Mouse (Mus musculus) embryonic facial prominence, embryonic 12.5 days (tissue): ENCODE data around the gene Atp6v1g2. TPM values are rescaled to one million over a fixed set of nuclear protein-coding genes. Genes with fewer than 3 reads are reported as not detected.

Experiments
- ATAC-seq: fragments of 200-750 bp; cut with Nextera tagmentation; 2 replicates; pipeline ENCODE4 v1.8.0; 2017; ENCODE audit not compliant: insufficient number of reproducible peaks, insufficient read depth, low FRiP score, low TSS enrichment
- H3K27ac ChIP-seq: fragments of 300-500 bp; sonication (generic); 2 replicates; pipeline ENCODE4 v1.5.1; 2016; ENCODE audit warnings: mild to moderate bottlenecking
- H3K27me3 ChIP-seq: fragments of 300-500 bp; sonication (generic); 2 replicates; pipeline ENCODE4 v1.6.1; 2016; ENCODE audit warnings: mild to moderate bottlenecking, moderate library complexity
- H3K36me3 ChIP-seq: fragments of 300-500 bp; sonication (generic); 2 replicates; pipeline ENCODE4 v1.6.1; 2016; ENCODE audit warnings: mild to moderate bottlenecking
- H3K4me1 ChIP-seq: fragments of 300-500 bp; sonication (generic); 2 replicates; pipeline ENCODE4 v1.6.1; 2016
- H3K4me2 ChIP-seq: fragments of 300-500 bp; sonication (generic); replicated peaks from 2 replicates; pipeline ENCODE4 v1.6.1; 2016; ENCODE audit warnings: mild to moderate bottlenecking, moderate library complexity
- H3K4me3 ChIP-seq: fragments of 300-500 bp; sonication (generic); 2 replicates; pipeline ENCODE4 v1.5.1; 2016; ENCODE audit warnings: mild to moderate bottlenecking
- H3K9ac ChIP-seq: fragments of 300-500 bp; sonication (generic); 2 replicates; pipeline ENCODE4 v1.6.1; 2016; ENCODE audit warnings: mild to moderate bottlenecking, moderate library complexity
- H3K9me3 ChIP-seq: fragments of 300-500 bp; sonication (generic); 2 replicates; pipeline ENCODE4 v1.6.1; 2016; ENCODE audit warnings: mild to moderate bottlenecking, moderate library complexity
- WGBS: fragments of 180-500 bp; shearing (Covaris S2); methylation state at CpG from one replicate; pipeline ENCODE4 v1.1.7; 2016; 5-methylcytosine and 5-hydroxymethylcytosine counted together
- polyA plus RNA-seq: library from polyadenylated mRNA; unstranded; fragments of >200 nt; fragmentation: Nextera tagmentation; extraction: Ambion mirVana; gene quantifications from 2 replicates; pipeline ENCODE4 v1.2.1, GENCODE M21; 2016

Gene Atp6v1g2
- polyA plus RNA-seq: 4.5 and 5.5 TPM in 2 replicates

- Histone ChIP-seq H3K36me3 (peaks cover 28% of the 10 kb centered on the region), H3K9ac (no peak within 1 kb of the TSS; the same call in none of the 2 replicates), H3K27me3 (no peaks in the 10 kb centered on the region), H3K4me1 (peaks cover 32% of the 10 kb centered on the region; the same call in 1 of the 2 replicates), H3K9me3 (no peaks in the 10 kb centered on the region), H3K4me2 (peak within 1 kb of the TSS; percentile 85), H3K4me3 (peak within 1 kb of the TSS; percentile 59; the same call in 1 of the 2 replicates), H3K27ac (peak within 1 kb of the TSS; percentile 51)
- no peak for ATAC-seq
- 77% methylated on average over 18 of the region's 18 CpGs for WGBS
Observed at GRCm38 (mm10) chr17:35233114-35233980, at the start of gene Atp6v1g2. Gene Atp6v1g2, plus strand, starts transcription at chr17:35233660.

- Histone ChIP-seq H3K4me1 (peaks cover 7% of the 10 kb centered on the region), H3K9me3 (no peaks in the 10 kb centered on the region), H3K27ac (peak overlapping the region; percentile 77), H3K9ac (peak overlapping the region; percentile 38; the same call in 1 of the 2 replicates), H3K36me3 (no peaks in the 10 kb centered on the region), H3K27me3 (no peaks in the 10 kb centered on the region), H3K4me2 (peak overlapping the region; percentile 55), H3K4me3 (peak overlapping the region; percentile 37)
- WGBS: 3% methylated on average over 17 of the region's 18 CpGs
- ATAC-seq: 0 out of 2 replicates have a peak, but pooled peaks have one; percentile 29
Observed at GRCm38 (mm10) chr17:35185639-35186611, 47.5 kb upstream of the Atp6v1g2 start.

GRCm38 (mm10) chr17:35186681-35187080 lies 46.8 kb upstream of the Atp6v1g2 start:
- Histone ChIP-seq H3K9me3 (no peaks in the 10 kb centered on the region), H3K9ac (no peak overlapping the region), H3K27me3 (no peaks in the 10 kb centered on the region), H3K4me2 (peak overlapping the region; percentile 55), H3K27ac (peak overlapping the region; percentile 77), H3K4me3 (peak overlapping the region; percentile 37), H3K36me3 (no peaks in the 10 kb centered on the region), H3K4me1 (peaks cover 7% of the 10 kb centered on the region)
- 2% methylated on average over 4 of the region's 4 CpGs for WGBS
- no peak for ATAC-seq

- WGBS: 73% methylated on average over 4 of the region's 4 CpGs
- no peak overlapping the region for H3K4me2 ChIP-seq
- H3K27me3 ChIP-seq: no peaks in the 10 kb centered on the region
- no peaks in the 10 kb centered on the region for H3K9me3 ChIP-seq
- no peak overlapping the region for H3K27ac ChIP-seq
- H3K4me3 ChIP-seq: no peak overlapping the region
- peaks cover 7% of the 10 kb centered on the region for H3K4me1 ChIP-seq
- ATAC-seq: no peak
- H3K9ac ChIP-seq: no peak overlapping the region
- H3K36me3 ChIP-seq: no peaks in the 10 kb centered on the region
Observed at GRCm38 (mm10) chr17:35187345-35187744, 46.1 kb upstream of the Atp6v1g2 start.

GRCm38 (mm10) chr17:35187959-35188610 lies 45.4 kb upstream of the Atp6v1g2 start, which contains the start of gene Lst1:
Gene Lst1, minus strand, starts transcription at chr17:35188439.
- no peak within 1 kb of the TSS for H3K27ac ChIP-seq
- H3K4me2 ChIP-seq: no peak within 1 kb of the TSS
- no peak within 1 kb of the TSS for H3K4me3 ChIP-seq
- no peaks in the 10 kb centered on the region for H3K9me3 ChIP-seq
- H3K9ac ChIP-seq: no peak within 1 kb of the TSS
- no peaks in the 10 kb centered on the region for H3K27me3 ChIP-seq
- WGBS: 71% methylated on average over 7 of the region's 7 CpGs
- H3K36me3 ChIP-seq: no peaks in the 10 kb centered on the region
- H3K4me1 ChIP-seq: peaks cover 7% of the 10 kb centered on the region
- no peak for ATAC-seq

GRCm38 (mm10) chr17:35189186-35189585 lies 44.3 kb upstream of the Atp6v1g2 start:
- Histone ChIP-seq H3K9me3 (no peaks in the 10 kb centered on the region), H3K4me1 (peaks cover 7% of the 10 kb centered on the region), H3K27ac (no peak overlapping the region), H3K4me2 (no peak overlapping the region), H3K4me3 (no peak overlapping the region), H3K36me3 (no peaks in the 10 kb centered on the region), H3K9ac (no peak overlapping the region), H3K27me3 (peaks cover 11% of the 10 kb centered on the region)
- no peak for ATAC-seq
- 54% methylated on average over 1 of the region's 1 CpGs for WGBS

GRCm38 (mm10) chr17:35190096-35190495 lies 43.4 kb upstream of the Atp6v1g2 start:
- no peaks in the 10 kb centered on the region for H3K9me3 ChIP-seq
- no peaks in the 10 kb centered on the region for H3K36me3 ChIP-seq
- 75% methylated on average over 4 of the region's 4 CpGs for WGBS
- no peak overlapping the region for H3K4me2 ChIP-seq
- ATAC-seq: no peak
- no peak overlapping the region for H3K4me3 ChIP-seq
- H3K4me1 ChIP-seq: peaks cover 12% of the 10 kb centered on the region
- no peak overlapping the region for H3K9ac ChIP-seq
- H3K27ac ChIP-seq: no peak overlapping the region
- H3K27me3 ChIP-seq: peaks cover 20% of the 10 kb centered on the region

GRCm38 (mm10) chr17:35191723-35192122 lies 41.7 kb upstream of the Atp6v1g2 start:
- Histone ChIP-seq H3K4me2 (no peak overlapping the region), H3K27me3 (peaks cover 36% of the 10 kb centered on the region), H3K9me3 (no peaks in the 10 kb centered on the region), H3K4me3 (no peak overlapping the region), H3K27ac (no peak overlapping the region), H3K4me1 (peaks cover 17% of the 10 kb centered on the region), H3K36me3 (no peaks in the 10 kb centered on the region), H3K9ac (no peak overlapping the region)
- 75% methylated on average over 2 of the region's 2 CpGs for WGBS
- ATAC-seq: no peak

GRCm38 (mm10) chr17:35192924-35193323 lies 40.5 kb upstream of the Atp6v1g2 start:
- peaks cover 17% of the 10 kb centered on the region for H3K4me1 ChIP-seq
- no peak overlapping the region for H3K9ac ChIP-seq
- no peak overlapping the region for H3K4me2 ChIP-seq
- H3K27ac ChIP-seq: no peak overlapping the region
- 82% methylated on average over 5 of the region's 5 CpGs for WGBS
- H3K9me3 ChIP-seq: no peaks in the 10 kb centered on the region
- H3K4me3 ChIP-seq: no peak overlapping the region
- ATAC-seq: no peak
- no peaks in the 10 kb centered on the region for H3K36me3 ChIP-seq
- peaks cover 43% of the 10 kb centered on the region for H3K27me3 ChIP-seq

GRCm38 (mm10) chr17:35193881-35194843 lies 39.3 kb upstream of the Atp6v1g2 start, which contains the start of gene Ltb:
Gene Ltb, plus strand, starts transcription at chr17:35194439.
- no peaks in the 10 kb centered on the region for H3K36me3 ChIP-seq
- ATAC-seq: no peak
- WGBS: 58% methylated on average over 26 of the region's 28 CpGs
- H3K4me2 ChIP-seq: peak within 1 kb of the TSS; percentile 68
- peaks cover 50% of the 10 kb centered on the region for H3K27me3 ChIP-seq
- H3K27ac ChIP-seq: no peak within 1 kb of the TSS
- H3K9me3 ChIP-seq: no peaks in the 10 kb centered on the region
- peaks cover 20% of the 10 kb centered on the region for H3K4me1 ChIP-seq
- H3K4me3 ChIP-seq: peak within 1 kb of the TSS; percentile 40
- H3K9ac ChIP-seq: peak within 1 kb of the TSS; percentile 52; the same call in 1 of the 2 replicates
